Mouse (Mus musculus) heart, adult 2 months (tissue): ENCODE results near the gene Lyl1.

Experiments
- CTCF ChIP-seq: fragments of 200-600 bp; IDR thresholded peaks from 2 replicates; pipeline ENCODE4 v1.8.1; 2022; ENCODE audit warnings: antibody characterized with exemption, mild to moderate bottlenecking, moderate library complexity
- POLR2A ChIP-seq: fragments of 200-500 bp; IDR thresholded peaks from 2 replicates; pipeline ENCODE4 v1.6.1; 2011; ENCODE audit warnings: mild to moderate bottlenecking, low read depth, low read length, control low read depth; ENCODE audit not compliant: insufficient read depth

- no peak for TF ChIP-seq CTCF
- TF ChIP-seq POLR2A = no peak
Observed at GRCm38 (mm10) chr8:84689091-84689915, 12.0 kb upstream of the Lyl1 start.
